In the genomic region with DNA sequence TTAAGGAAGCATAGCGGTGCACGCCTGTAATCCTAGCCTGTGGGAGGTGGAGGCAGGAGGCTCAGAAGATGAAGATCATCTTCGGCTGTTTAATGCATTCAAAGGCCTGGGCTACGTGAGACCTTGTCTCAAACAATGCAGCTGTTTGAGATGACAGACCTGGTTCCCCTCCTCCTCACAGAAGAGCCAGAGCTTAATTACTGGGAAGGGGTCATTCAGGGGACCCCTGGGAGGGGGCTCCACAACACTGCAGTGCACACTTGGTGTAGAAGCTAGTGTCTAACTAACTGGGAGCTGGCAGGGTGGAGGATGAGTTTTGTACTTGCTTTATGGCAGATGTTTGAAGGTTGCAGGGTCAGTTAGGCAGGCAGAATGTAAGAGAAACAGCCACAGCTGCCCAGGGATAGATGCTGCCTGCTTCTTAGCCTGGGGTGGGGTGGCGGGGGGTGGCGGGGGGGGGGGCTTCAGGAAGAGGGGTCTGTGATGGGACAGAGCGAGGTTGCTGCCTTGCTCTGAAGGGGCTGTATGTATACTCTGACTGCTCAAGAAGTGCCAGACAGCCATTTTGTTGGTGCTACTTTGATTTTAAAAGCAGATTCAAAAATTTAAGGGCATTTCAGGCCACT, we compare ENCODE assay signal across 10 mouse cellular contexts. TPM values are rescaled to one million over a fixed set of nuclear protein-coding genes. Genes with fewer than 3 reads are reported as not detected.
DNase-seq lines count a peak whose midpoint lies in the region; ATAC-seq lines count a peak whose summit lies in the region.
"Had no signal": no experiment of that assay in that cellular context is flagged by ENCODE, and none has a peak within 500 bp of the region (broad histone marks: within the 10 kb centered on the region; RNA-seq: fewer than 3 reads in every experiment).

No protein-coding gene starts in this region.

- no peak overlapping the region for H3K4me2 ChIP-seq in forebrain, embryonic 14.5 days (ENCODE audit: low read length)
- no peak overlapping the region for H3K4me2 ChIP-seq in stomach, embryonic 16.5 days (ENCODE audit: low read depth, low read length)
- H3K4me2 ChIP-seq: heart, embryonic 13.5 days; liver, embryonic 15.5 days had no signal

- DNase-seq in lung, postnatal 10 days, result peak; percentile 10
- DNase-seq in lung, postnatal 14 days, result no peak
- DNase-seq in forebrain, embryonic 14.5 days (ENCODE audit: low spot score), result peak; percentile 4
- DNase-seq in mesoderm, embryonic 11.5 days (ENCODE audit: low read depth, low spot score), result peak; percentile 53
- DNase-seq in heart, adult 8-10 months (ENCODE audit: low spot score), result no peak
- DNase-seq in heart, adult 18-20 months, result no peak

- H3K4me3 ChIP-seq in forebrain, embryonic 14.5 days (ENCODE audit: low read depth, low read length), result no peak overlapping the region
- no peak overlapping the region for H3K4me3 ChIP-seq in stomach, embryonic 16.5 days (replicated peaks; ENCODE audit: low read length)
- H3K4me3 ChIP-seq: heart, embryonic 13.5 days; liver, embryonic 15.5 days had no signal

- H3K4me1 ChIP-seq in forebrain, embryonic 14.5 days (ENCODE audit: control insufficient read depth, insufficient read depth, low read length), result peaks cover 16% of the 10 kb centered on the region
- H3K4me1 ChIP-seq in stomach, embryonic 16.5 days (ENCODE audit: control insufficient read depth, insufficient read depth, low read length), result 0 out of 2 replicates have a peak, but pooled peaks cover 8% of the 10 kb centered on the region

- ATAC-seq in forebrain, embryonic 14.5 days, result peak; percentile 13; the same call in 1 of the 2 replicates
- ATAC-seq in stomach, embryonic 16.5 days (ENCODE audit: insufficient read depth, low FRiP score), result peak; percentile 43; the same call in 1 of the 2 replicates
- no peak for ATAC-seq in megakaryocyte-erythroid progenitor cell, adult 5-6 weeks (replicated peaks; ENCODE audit: low FRiP score, low TSS enrichment, poor library complexity, severe bottlenecking)

- H3K27me3 ChIP-seq in forebrain, embryonic 14.5 days (replicated peaks; ENCODE audit: control insufficient read depth, insufficient read depth, low read length), result no peaks in the 10 kb centered on the region
- H3K27me3 ChIP-seq in stomach, embryonic 16.5 days (ENCODE audit: control insufficient read depth, insufficient read depth, low read length), result no peaks in the 10 kb centered on the region
- H3K27me3 ChIP-seq: heart, embryonic 13.5 days; liver, embryonic 15.5 days had no signal

- peak overlapping the region; percentile 77; the same call in 1 of the 2 replicates for H3K27ac ChIP-seq in forebrain, embryonic 14.5 days (ENCODE audit: low read depth, low read length)
- H3K27ac ChIP-seq in stomach, embryonic 16.5 days (ENCODE audit: low read length), result no peak overlapping the region
- H3K27ac ChIP-seq: heart, embryonic 13.5 days; liver, embryonic 15.5 days had no signal

- H3K9me3 ChIP-seq in forebrain, embryonic 14.5 days (replicated peaks; ENCODE audit: control insufficient read depth, low read length), result 0 out of 2 replicates have a peak, but pooled peaks cover 5% of the 10 kb centered on the region
- peaks cover 5% of the 10 kb centered on the region; the same call in 1 of the 2 replicates for H3K9me3 ChIP-seq in stomach, embryonic 16.5 days (replicated peaks; ENCODE audit: control insufficient read depth, low read length)
- H3K9me3 ChIP-seq: liver, embryonic 15.5 days had no signal

- 18% methylated on average over 7 of the region's 7 CpGs for WGBS in forebrain, embryonic 14.5 days
- WGBS in stomach, embryonic 16.5 days, result 53% methylated on average over 7 of the region's 7 CpGs

- H3K36me3 ChIP-seq in forebrain, embryonic 14.5 days (ENCODE audit: control insufficient read depth, insufficient read depth, low read length), result peaks cover 5% of the 10 kb centered on the region; the same call in 1 of the 2 replicates
- H3K36me3 ChIP-seq in stomach, embryonic 16.5 days (ENCODE audit: control insufficient read depth, insufficient read depth, low read length), result peaks cover 18% of the 10 kb centered on the region

- no peak overlapping the region; the same call in 1 of the 2 replicates for H3K9ac ChIP-seq in forebrain, embryonic 14.5 days (ENCODE audit: low read length)
- no peak overlapping the region for H3K9ac ChIP-seq in stomach, embryonic 16.5 days (ENCODE audit: low read length)
- H3K9ac ChIP-seq: heart, embryonic 13.5 days; liver, embryonic 15.5 days had no signal

RNA-seq across cellular contexts. Expression of a gene that starts 26.6 kb away (rescaled TPM):
- 61.8 and 64.7 TPM in 2 replicates for polyA plus RNA-seq in forebrain, embryonic 14.5 days (2014; fragmentation: Nextera tagmentation; extraction: Ambion mirVana)
- polyA plus RNA-seq in stomach, embryonic 16.5 days (2015; fragmentation: Nextera tagmentation; extraction: Ambion mirVana), result 64.6 and 66.9 TPM in 2 replicates
- 10 to 100 TPM; 23.3 to 27.0 (median 26.3) TPM for total RNA-seq in heart, adult 8-10 months (2022)
- total RNA-seq in megakaryocyte-erythroid progenitor cell, adult 5-6 weeks (2014; fragmentation: Nextera tagmentation), result 20.8 and 35.4 TPM in 2 replicates
- total RNA-seq in megakaryocyte-erythroid progenitor cell, adult 5-6 weeks (2017), result 28.5 and 31.1 TPM in 2 replicates
- 10 to 100 TPM; 28.0 to 34.4 TPM for total RNA-seq in heart, adult 18-20 months (2021)

Comparison
In these comparisons a context has a peak if more than half of its experiments do, and no peak if none do; other contexts are left out.
1. DNase-seq: peak in lung, postnatal 10 days (single experiment), forebrain, embryonic 14.5 days (single experiment) and mesoderm, embryonic 11.5 days (single experiment); none in lung, postnatal 14 days (single experiment), heart, adult 8-10 months (single experiment) and heart, adult 18-20 months (0 of 2).